Mouse (Mus musculus) testis, adult 2 months (tissue): ENCODE measurements at regions not wholly inside any gene's neighbourhood (a gene's known extent, or its start where the extent isn't known, plus 50 kb on each side); places are given as distances from the start of the nearest gene placed in this dataset.

Experiments used
- CTCF ChIP-seq: fragments of 200-500 bp; IDR thresholded peaks from 2 replicates; pipeline ENCODE4 v1.5.1; 2012; ENCODE audit warnings: low read depth, mild to moderate bottlenecking, inconsistent platforms, low read length, moderate library complexity; ENCODE audit not compliant: control insufficient read depth, insufficient read depth, insufficient replicate concordance
- POLR2A ChIP-seq: fragments of 200-500 bp; IDR thresholded peaks from 2 replicates; pipeline ENCODE4 v1.6.1; 2012; ENCODE audit warnings: low read depth, mild to moderate bottlenecking, inconsistent platforms, low read length, moderate library complexity; ENCODE audit not compliant: control insufficient read depth

DNA sequence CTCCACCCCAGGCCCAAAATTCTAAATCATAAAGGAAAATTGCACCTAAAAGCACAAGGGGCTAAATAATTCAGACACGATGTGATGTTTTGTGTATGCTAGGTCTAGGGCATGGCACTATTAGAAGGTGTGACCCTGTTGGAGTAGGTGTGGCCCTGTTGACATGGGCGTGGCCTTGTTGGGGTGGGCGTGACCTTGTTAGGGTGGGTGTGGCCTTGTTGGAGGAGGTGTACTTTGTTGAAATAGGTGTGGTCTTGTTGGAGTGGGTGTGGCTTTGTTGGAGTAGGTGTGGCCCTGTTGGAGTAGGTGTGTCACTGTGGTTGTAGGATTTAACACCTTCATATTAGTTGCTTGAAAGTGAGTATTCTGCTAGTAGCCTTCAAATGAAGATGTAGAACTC lies 114.1 kb downstream of the Cryba4 start:
- TF ChIP-seq CTCF (no peak), POLR2A (no peak)
